Mouse (Mus musculus) CH12.LX (cell line): ENCODE measurements around the gene Rab17.

Experiments
- CHD2 ChIP-seq: IDR thresholded peaks from 2 replicates; pipeline ENCODE4 v1.6.1; 2011; ENCODE audit warnings: low read length, improper control_type of control experiment
- CTCF ChIP-seq, 2 experiments: IDR thresholded peaks in 1 of 2; conservative IDR thresholded peaks in 1 of 2; 2 replicates each; pipeline ENCODE4 v1.5.1; 2011 to 2012; ENCODE audit warnings: low read depth in 2 of 2, low read length in 2 of 2, improper control_type of control experiment in 1 of 2, inconsistent platforms in 1 of 2, mild to moderate bottlenecking in 1 of 2, moderate library complexity in 1 of 2
- ELF1 ChIP-seq: IDR thresholded peaks from 2 replicates; pipeline ENCODE4 v1.6.1; 2014; ENCODE audit warnings: low read depth, mild to moderate bottlenecking, inconsistent platforms, low read length, improper control_type of control experiment
- GABPA ChIP-seq: IDR thresholded peaks from 2 replicates; pipeline ENCODE4 v1.6.1; 2012; ENCODE audit warnings: low read depth, low read length, improper control_type of control experiment, inconsistent platforms; ENCODE audit not compliant: insufficient replicate concordance
- MAX ChIP-seq: IDR thresholded peaks from 2 replicates; pipeline ENCODE4 v1.6.1; 2011; ENCODE audit warnings: low read length, improper control_type of control experiment
- PAX5 ChIP-seq: IDR thresholded peaks from 2 replicates; pipeline ENCODE4 v1.6.1; 2012; ENCODE audit warnings: low read length, inconsistent platforms, mixed read lengths
- POLR2A ChIP-seq: IDR thresholded peaks from 2 replicates; pipeline ENCODE4 v1.6.1; 2011; ENCODE audit warnings: low read depth, mild to moderate bottlenecking, improper control_type of control experiment, low read length
- POLR2AphosphoS2 ChIP-seq: IDR thresholded peaks from 2 replicates; pipeline ENCODE4 v1.6.1; 2011; ENCODE audit warnings: low read depth, low read length, improper control_type of control experiment
- TBP ChIP-seq: conservative IDR thresholded peaks from 2 replicates; pipeline ENCODE4 v1.6.1; 2011; ENCODE audit warnings: low read depth, low read length, improper control_type of control experiment
- UBTF ChIP-seq: IDR thresholded peaks from 2 replicates; pipeline ENCODE4 v1.6.1; 2012; ENCODE audit warnings: low read depth, mild to moderate bottlenecking, inconsistent platforms, low read length, improper control_type of control experiment, moderate library complexity
- USF1 ChIP-seq: IDR thresholded peaks from 2 replicates; pipeline ENCODE4 v1.6.1; 2014; ENCODE audit warnings: low read depth, mild to moderate bottlenecking, inconsistent platforms, low read length, improper control_type of control experiment
- USF2 ChIP-seq: conservative IDR thresholded peaks from 2 replicates; pipeline ENCODE4 v1.6.1; 2011; ENCODE audit warnings: low read depth, low read length, improper control_type of control experiment
- ZKSCAN1 ChIP-seq: IDR thresholded peaks from 2 replicates; pipeline ENCODE4 v1.6.1; 2012; ENCODE audit warnings: low read depth, inconsistent platforms, low read length, improper control_type of control experiment, borderline replicate concordance
- ZNF384 ChIP-seq: IDR thresholded peaks from 2 replicates; pipeline ENCODE4 v1.6.1; 2012; ENCODE audit warnings: low read depth, low read length, improper control_type of control experiment, inconsistent platforms

DNA sequence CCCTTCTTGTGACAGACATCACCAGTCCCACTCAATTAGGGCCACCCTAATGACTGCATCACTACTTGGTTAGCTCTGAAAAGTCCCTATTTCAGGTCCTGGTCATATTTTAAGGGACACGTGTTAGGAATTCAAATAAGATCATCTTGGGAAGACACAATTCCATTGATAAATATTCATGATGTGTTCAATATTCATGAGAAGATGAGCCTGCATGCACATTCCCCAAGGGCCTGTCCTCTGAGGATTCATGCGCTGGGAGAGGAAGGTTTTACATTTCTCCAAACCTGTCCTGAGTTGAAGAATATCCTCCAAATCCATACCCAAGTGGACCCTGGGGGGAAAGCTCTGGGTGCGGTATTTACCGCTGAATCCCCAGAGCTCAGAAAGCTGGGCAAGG lies 6.5 kb upstream of the Rab17 start:
- TF ChIP-seq CTCF (conservative IDR thresholded peaks at IDR 0.05 in 1 of 2, IDR thresholded peaks at IDR 0.05 in 1 of 2; ENCODE audit: low read depth in 2 of 2, low read length in 2 of 2) (no peak), USF2 (no peak), ZNF384 (no peak), UBTF (no peak), USF1 (no peak), ZKSCAN1 (no peak), TBP (no peak), MAX (no peak), ELF1 (no peak), POLR2A (no peak), PAX5 (no peak), CHD2 (no peak), POLR2AphosphoS2 (no peak), GABPA (no peak)
